Mouse (Mus musculus) hindbrain, embryonic 12.5 days (tissue): Measurements from ENCODE around the gene Rgs16. TPM values are rescaled to one million over a fixed set of nuclear protein-coding genes. Genes with fewer than 3 reads are reported as not detected.
A peak's percentile ranks its signal among the peaks of the same experiment; 100 is the strongest.

Experiments used
- ATAC-seq: fragments of 200-750 bp; cut with Nextera tagmentation; 2 replicates; pipeline ENCODE4 v1.8.0; 2017; ENCODE audit warnings: moderate TSS enrichment; ENCODE audit not compliant: low FRiP score
- H3K27ac ChIP-seq: fragments of 300-500 bp; sonication (generic); 2 replicates; pipeline ENCODE4 v1.5.1; 2016; ENCODE audit warnings: mild to moderate bottlenecking
- H3K27me3 ChIP-seq: fragments of 300-500 bp; sonication (generic); 2 replicates; pipeline ENCODE4 v1.6.1; 2016; ENCODE audit warnings: mild to moderate bottlenecking
- H3K36me3 ChIP-seq: fragments of 300-500 bp; sonication (generic); 2 replicates; pipeline ENCODE4 v1.6.1; 2016; ENCODE audit warnings: mild to moderate bottlenecking
- H3K4me1 ChIP-seq: fragments of 300-500 bp; sonication (generic); 2 replicates; pipeline ENCODE4 v1.6.1; 2016
- H3K4me2 ChIP-seq: fragments of 300-500 bp; sonication (generic); replicated peaks from 2 replicates; pipeline ENCODE4 v1.6.1; 2016; ENCODE audit warnings: mild to moderate bottlenecking
- H3K4me3 ChIP-seq: fragments of 300-500 bp; sonication (generic); 2 replicates; pipeline ENCODE4 v1.5.1; 2016; ENCODE audit warnings: mild to moderate bottlenecking
- H3K9ac ChIP-seq: fragments of 300-500 bp; sonication (generic); 2 replicates; pipeline ENCODE4 v1.6.1; 2016; ENCODE audit warnings: mild to moderate bottlenecking, moderate library complexity
- H3K9me3 ChIP-seq: fragments of 300-500 bp; sonication (generic); replicated peaks from 2 replicates; pipeline ENCODE4 v1.6.1; 2016; ENCODE audit warnings: mild to moderate bottlenecking
- WGBS: fragments of 180-500 bp; shearing (Covaris S2); methylation state at CpG from one replicate; pipeline ENCODE4 v1.1.7; 2016; 5-methylcytosine and 5-hydroxymethylcytosine counted together
- polyA plus RNA-seq: library from polyadenylated mRNA; unstranded; fragments of >200 nt; fragmentation: Nextera tagmentation; extraction: Ambion mirVana; gene quantifications from 2 replicates; pipeline ENCODE4 v1.2.1, GENCODE M21; 2016

Rgs16 gene
- polyA plus RNA-seq, 1 experiment from 2014 or later: 24.9 TPM

GRCm38 (mm10) chr1:153746119-153746670 lies 6.0 kb downstream of the Rgs16 start:
- H3K36me3 ChIP-seq: 0 out of 2 replicates have a peak, but pooled peaks cover 5% of the 10 kb centered on the region
- peak; percentile 38 for ATAC-seq
- H3K4me2 ChIP-seq: no peak overlapping the region
- 66% methylated on average over 14 of the region's 14 CpGs for WGBS
- H3K9me3 ChIP-seq: no peaks in the 10 kb centered on the region
- H3K27me3 ChIP-seq: peaks cover 2% of the 10 kb centered on the region; the same call in 1 of the 2 replicates
- H3K4me3 ChIP-seq: no peak overlapping the region
- H3K4me1 ChIP-seq: peaks cover 55% of the 10 kb centered on the region
- no peak overlapping the region; the same call in 1 of the 2 replicates for H3K9ac ChIP-seq
- no peak overlapping the region for H3K27ac ChIP-seq

GRCm38 (mm10) chr1:153746728-153747127 lies 6.6 kb downstream of the Rgs16 start:
- Histone ChIP-seq H3K9ac (no peak overlapping the region; the same call in 1 of the 2 replicates), H3K9me3 (no peaks in the 10 kb centered on the region), H3K4me3 (no peak overlapping the region), H3K4me1 (peaks cover 54% of the 10 kb centered on the region), H3K36me3 (0 out of 2 replicates have a peak, but pooled peaks cover 5% of the 10 kb centered on the region), H3K27me3 (no peaks in the 10 kb centered on the region), H3K4me2 (no peak overlapping the region), H3K27ac (no peak overlapping the region)
- 7% methylated on average over 12 of the region's 12 CpGs for WGBS
- no peak for ATAC-seq

GRCm38 (mm10) chr1:153747861-153748530 lies 7.8 kb downstream of the Rgs16 start:
- Histone ChIP-seq H3K4me2 (0 out of 2 replicates have a peak overlapping the region, but pooled peaks have one; percentile 63), H3K4me3 (no peak overlapping the region), H3K27me3 (no peaks in the 10 kb centered on the region)

GRCm38 (mm10) chr1:153748549-153748948 lies 8.4 kb downstream of the Rgs16 start:
- H3K4me1 ChIP-seq: peaks cover 52% of the 10 kb centered on the region

More at GRCm38 (mm10) chr1:153747861-153748530, 7.8 kb downstream of the Rgs16 start:
- ATAC-seq: no peak
- H3K36me3 ChIP-seq: 0 out of 2 replicates have a peak, but pooled peaks cover 5% of the 10 kb centered on the region
- 74% methylated on average over 12 of the region's 12 CpGs for WGBS
- no peaks in the 10 kb centered on the region for H3K9me3 ChIP-seq
- H3K4me1 ChIP-seq: peaks cover 52% of the 10 kb centered on the region
- no peak overlapping the region for H3K9ac ChIP-seq
- H3K27ac ChIP-seq: 0 out of 2 replicates have a peak overlapping the region, but pooled peaks have one; percentile 88

GRCm38 (mm10) chr1:153749211-153749801 lies 9.2 kb downstream of the Rgs16 start, which contains the start of gene Rnasel:
Rnasel (plus strand) TSS chr1:153749426.
- ATAC-seq: peak; percentile 66
- Histone ChIP-seq H3K27me3 (no peaks in the 10 kb centered on the region), H3K9me3 (no peaks in the 10 kb centered on the region), H3K9ac (peak within 1 kb of the TSS; percentile 79), H3K4me2 (peak within 1 kb of the TSS; percentile 63), H3K4me3 (peak within 1 kb of the TSS; percentile 44), H3K27ac (peak within 1 kb of the TSS; percentile 88), H3K4me1 (peaks cover 51% of the 10 kb centered on the region), H3K36me3 (peaks cover 11% of the 10 kb centered on the region)
- 6% methylated on average over 18 of the region's 18 CpGs for WGBS

More at GRCm38 (mm10) chr1:153748549-153748948, 8.4 kb downstream of the Rgs16 start:
- no peak overlapping the region for H3K4me3 ChIP-seq
- no peaks in the 10 kb centered on the region for H3K27me3 ChIP-seq
- peak; percentile 20; the same call in 1 of the 2 replicates for ATAC-seq
- H3K4me2 ChIP-seq: peak overlapping the region; percentile 63; the same call in 1 of the 2 replicates
- no peak overlapping the region for H3K9ac ChIP-seq
- no peaks in the 10 kb centered on the region for H3K9me3 ChIP-seq
- 0% methylated on average over 1 of the region's 1 CpGs for WGBS
- H3K36me3 ChIP-seq: 0 out of 2 replicates have a peak, but pooled peaks cover 9% of the 10 kb centered on the region
- H3K27ac ChIP-seq: peak overlapping the region; percentile 88; the same call in 1 of the 2 replicates

GRCm38 (mm10) chr1:153750054-153750453 lies 9.9 kb downstream of the Rgs16 start:
- no peaks in the 10 kb centered on the region for H3K27me3 ChIP-seq
- peak overlapping the region; percentile 44 for H3K4me3 ChIP-seq
- ATAC-seq: 0 out of 2 replicates have a peak, but pooled peaks have one; percentile 11
- H3K36me3 ChIP-seq: peaks cover 19% of the 10 kb centered on the region
- peaks cover 43% of the 10 kb centered on the region for H3K4me1 ChIP-seq
- no peaks in the 10 kb centered on the region for H3K9me3 ChIP-seq
- peak overlapping the region; percentile 63 for H3K4me2 ChIP-seq
- H3K27ac ChIP-seq: peak overlapping the region; percentile 88
- H3K9ac ChIP-seq: peak overlapping the region; percentile 79
- 62% methylated on average over 6 of the region's 6 CpGs for WGBS

- Histone ChIP-seq H3K4me1 (peaks cover 35% of the 10 kb centered on the region), H3K4me2 (peak overlapping the region; percentile 33), H3K4me3 (no peak overlapping the region), H3K36me3 (peaks cover 30% of the 10 kb centered on the region), H3K9me3 (no peaks in the 10 kb centered on the region), H3K9ac (no peak overlapping the region), H3K27ac (peak overlapping the region; percentile 4; the same call in 1 of the 2 replicates), H3K27me3 (no peaks in the 10 kb centered on the region)
- no peak for ATAC-seq
- 52% methylated on average over 13 of the region's 13 CpGs for WGBS
Observed at GRCm38 (mm10) chr1:153751763-153752301, 11.7 kb downstream of the Rgs16 start.

- H3K4me3 ChIP-seq: no peak overlapping the region
- 89% methylated on average over 6 of the region's 6 CpGs for WGBS
- no peaks in the 10 kb centered on the region for H3K27me3 ChIP-seq
- H3K36me3 ChIP-seq: peaks cover 30% of the 10 kb centered on the region
- peak overlapping the region; percentile 33 for H3K4me2 ChIP-seq
- H3K4me1 ChIP-seq: peaks cover 33% of the 10 kb centered on the region
- no peak overlapping the region for H3K27ac ChIP-seq
- H3K9ac ChIP-seq: no peak overlapping the region
- no peaks in the 10 kb centered on the region for H3K9me3 ChIP-seq
- no peak for ATAC-seq
Observed at GRCm38 (mm10) chr1:153752521-153752920, 12.4 kb downstream of the Rgs16 start.

- no peak for ATAC-seq
- WGBS: 77% methylated on average over 25 of the region's 25 CpGs
Observed at GRCm38 (mm10) chr1:153753725-153754464, 13.7 kb downstream of the Rgs16 start.

GRCm38 (mm10) chr1:153764136-153764535 lies 24.0 kb downstream of the Rgs16 start:
- ATAC-seq: no peak
- no peak overlapping the region for H3K27ac ChIP-seq
- no peaks in the 10 kb centered on the region for H3K27me3 ChIP-seq
- H3K4me2 ChIP-seq: no peak overlapping the region
- H3K36me3 ChIP-seq: peaks cover 24% of the 10 kb centered on the region
- H3K4me1 ChIP-seq: no peaks in the 10 kb centered on the region
- 91% methylated on average over 11 of the region's 11 CpGs for WGBS
- no peak overlapping the region for H3K9ac ChIP-seq
- no peaks in the 10 kb centered on the region for H3K9me3 ChIP-seq
- H3K4me3 ChIP-seq: no peak overlapping the region

More at GRCm38 (mm10) chr1:153753725-153754464, 13.7 kb downstream of the Rgs16 start:
- Histone ChIP-seq H3K4me3 (no peak overlapping the region), H3K36me3 (peaks cover 35% of the 10 kb centered on the region), H3K27me3 (no peaks in the 10 kb centered on the region), H3K4me2 (no peak overlapping the region), H3K27ac (no peak overlapping the region), H3K9ac (no peak overlapping the region), H3K4me1 (peaks cover 25% of the 10 kb centered on the region), H3K9me3 (no peaks in the 10 kb centered on the region)

GRCm38 (mm10) chr1:153766298-153766697 lies 26.1 kb downstream of the Rgs16 start:
- no peak for ATAC-seq
- no peak overlapping the region for H3K9ac ChIP-seq
- WGBS: 45% methylated on average over 8 of the region's 8 CpGs
- no peaks in the 10 kb centered on the region for H3K9me3 ChIP-seq
- H3K27me3 ChIP-seq: no peaks in the 10 kb centered on the region
- no peaks in the 10 kb centered on the region for H3K4me1 ChIP-seq
- H3K36me3 ChIP-seq: peaks cover 8% of the 10 kb centered on the region
- H3K27ac ChIP-seq: no peak overlapping the region
- H3K4me2 ChIP-seq: no peak overlapping the region
- H3K4me3 ChIP-seq: no peak overlapping the region
